21 mouse cellular contexts compared by ENCODE assay signal in genomic region chr1:190216621-190217020, GRCm38 (mm10).
"Had no signal": no experiment of that assay in that cellular context is flagged by ENCODE, and none has a peak within 500 bp of the region (broad histone marks: within the 10 kb centered on the region; RNA-seq: fewer than 3 reads in every experiment).

No protein-coding gene starts in this region.

- H3K4me3 ChIP-seq: heart, adult 2 months; hindbrain, embryonic 10.5 days; hindbrain, embryonic 12.5 days; intestine, embryonic 15.5 days; layer of hippocampus, adult 2 months; left cerebral cortex, adult 2 months; limb, embryonic 10.5 days; limb, embryonic 12.5 days had no signal

- H3K9ac ChIP-seq: hindbrain, embryonic 12.5 days; hindbrain, embryonic 14.5 days; intestine, embryonic 15.5 days; limb, embryonic 12.5 days had no signal

- H3K9me3 ChIP-seq: hindbrain, embryonic 12.5 days; intestine, embryonic 15.5 days; limb, embryonic 10.5 days; limb, embryonic 12.5 days had no signal

- H3K36me3 ChIP-seq: hindbrain, embryonic 10.5 days; hindbrain, embryonic 12.5 days; intestine, embryonic 15.5 days; limb, embryonic 10.5 days; limb, embryonic 12.5 days had no signal

- DNase-seq: gastrocnemius, postnatal 25 days; heart, adult 2 months; heart, postnatal 10 days; heart, postnatal 4 days; kidney, adult 18-20 months; kidney, adult 8-10 months; kidney, postnatal 10 days; kidney, postnatal 25 days; kidney, postnatal 4 days had no signal

- H3K4me2 ChIP-seq: heart, embryonic 11.5 days; hindbrain, embryonic 12.5 days; hindbrain, embryonic 14.5 days; intestine, embryonic 15.5 days; limb, embryonic 12.5 days had no signal

- H3K27ac ChIP-seq: heart, adult 2 months; hindbrain, embryonic 10.5 days; hindbrain, embryonic 12.5 days; hindbrain, embryonic 14.5 days; intestine, embryonic 15.5 days; layer of hippocampus, adult 2 months; left cerebral cortex, adult 2 months; limb, embryonic 10.5 days; limb, embryonic 12.5 days had no signal

- ATAC-seq: hindbrain, embryonic 16.5 days; inflammation-experienced regulatory T-cells, adult 6 months; intestine, embryonic 15.5 days; intestine, postnatal 0 days had no signal

- H3K27me3 ChIP-seq: hindbrain, embryonic 12.5 days; intestine, embryonic 15.5 days; limb, embryonic 12.5 days had no signal

- H3K4me1 ChIP-seq: intestine, embryonic 15.5 days; limb, embryonic 10.5 days; limb, embryonic 12.5 days had no signal
